Mouse (Mus musculus): ENCODE measurements at regions not wholly inside any gene's neighbourhood (a gene's known extent, or its start where the extent isn't known, plus 50 kb on each side); places are given as distances from the start of the nearest gene placed in this dataset.

DNA sequence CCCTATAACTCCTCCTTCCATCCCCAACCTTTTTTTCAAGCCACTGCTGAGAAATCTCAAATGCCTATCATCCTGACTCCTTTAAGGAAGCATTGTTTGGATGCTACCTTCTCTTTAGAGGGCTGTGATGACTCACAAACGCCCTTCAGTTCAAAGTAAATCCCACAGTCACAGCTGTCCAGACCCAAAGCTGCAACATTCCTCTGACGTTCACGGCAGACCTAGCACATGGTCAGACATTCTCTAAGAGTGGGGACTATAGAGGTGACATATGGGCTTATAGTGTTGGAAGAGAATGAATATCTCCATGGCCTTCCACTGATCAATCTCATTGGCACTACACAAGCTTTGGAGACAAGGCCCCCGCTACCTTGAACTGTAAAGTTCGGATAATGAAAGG is 139.5 kb upstream of the Tent5a start:
- H3K4me3 ChIP-seq, result no peak overlapping the region
- DNase-seq (ENCODE audit: low spot score), result no peak
- 86% methylated on average over 5 of the region's 5 CpGs for WGBS
- no peaks in the 10 kb centered on the region for H3K27me3 ChIP-seq (ENCODE audit: low read depth, poor library complexity, severe bottlenecking)
- no peaks in the 10 kb centered on the region for H3K36me3 ChIP-seq
- H3K27ac ChIP-seq (replicated peaks), result no peak overlapping the region
- H3K9me3 ChIP-seq (replicated peaks), result no peaks in the 10 kb centered on the region
- H3K4me1 ChIP-seq, result no peaks in the 10 kb centered on the region

GRCm38 (mm10) chr9:85459062-85459805 is 132.1 kb upstream of the Tent5a start:
- Histone ChIP-seq H3K9me3 (replicated peaks) (no peaks in the 10 kb centered on the region), H3K27me3 (ENCODE audit: low read depth, poor library complexity, severe bottlenecking) (no peaks in the 10 kb centered on the region), H3K36me3 (no peaks in the 10 kb centered on the region), H3K4me3 (no peak overlapping the region), H3K4me1 (no peaks in the 10 kb centered on the region), H3K27ac (replicated peaks) (no peak overlapping the region)
- DNase-seq (ENCODE audit: low spot score), result no peak
- whole genome bisulfite sequencing, result 90% methylated on average over 3 of the region's 3 CpGs

GRCm38 (mm10) chr9:85458356-85458755 is 131.2 kb upstream of the Tent5a start:
- WGBS, result 80% methylated on average over 2 of the region's 2 CpGs
- DNase-seq (ENCODE audit: low spot score), result no peak
- H3K36me3 ChIP-seq, result no peaks in the 10 kb centered on the region
- no peaks in the 10 kb centered on the region for H3K4me1 ChIP-seq
- no peaks in the 10 kb centered on the region for H3K27me3 ChIP-seq (ENCODE audit: low read depth, poor library complexity, severe bottlenecking)
- H3K27ac ChIP-seq (replicated peaks), result no peak overlapping the region
- no peaks in the 10 kb centered on the region for H3K9me3 ChIP-seq (replicated peaks)
- no peak overlapping the region for H3K4me3 ChIP-seq

DNA sequence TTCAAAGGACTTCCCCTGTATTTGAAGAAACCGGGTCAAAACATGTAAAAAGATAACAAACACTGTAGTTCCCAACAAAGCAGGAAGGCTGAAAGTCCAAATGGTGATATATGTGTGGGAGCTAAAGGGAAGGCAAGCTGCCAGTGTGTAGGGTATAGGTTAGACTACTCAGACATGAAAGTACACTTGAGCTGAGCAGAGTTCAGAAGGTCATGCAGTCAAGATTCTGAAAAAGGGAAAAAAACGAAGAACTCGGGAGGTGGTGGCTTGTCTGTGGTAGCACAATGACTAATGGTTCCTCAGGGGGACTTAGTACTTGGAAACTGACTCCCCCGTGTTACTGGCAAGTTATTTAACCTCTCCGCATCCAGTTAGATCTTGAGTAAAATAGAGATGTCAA is 130.3 kb upstream of the Tent5a start:
- 72% methylated on average over 5 of the region's 5 CpGs for WGBS

DNA sequence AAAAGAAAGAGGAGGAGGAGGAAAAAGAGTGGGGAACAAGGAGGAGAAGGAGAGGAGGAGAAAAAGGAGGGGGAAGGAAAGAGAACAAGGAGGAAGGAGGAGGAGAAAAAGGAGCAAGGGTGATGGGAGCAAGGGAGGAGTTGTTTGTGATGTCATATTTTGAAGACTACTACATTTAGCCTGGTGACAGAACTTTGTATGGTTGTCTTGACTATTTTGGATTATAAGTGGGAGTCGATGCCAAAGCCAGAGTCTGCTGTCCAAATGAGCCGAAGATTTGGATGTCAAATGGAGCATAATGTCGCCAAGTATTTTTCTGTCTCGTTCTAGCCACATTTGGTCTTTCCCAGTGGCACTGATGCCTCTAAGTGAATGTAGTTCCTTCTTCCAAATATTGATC is 128.2 kb upstream of the Tent5a start:
- Histone ChIP-seq H3K9me3 (replicated peaks) (no peaks in the 10 kb centered on the region), H3K4me1 (no peaks in the 10 kb centered on the region), H3K36me3 (no peaks in the 10 kb centered on the region), H3K27me3 (ENCODE audit: low read depth, poor library complexity, severe bottlenecking) (no peaks in the 10 kb centered on the region), H3K4me3 (no peak overlapping the region), H3K27ac (replicated peaks) (no peak overlapping the region)
- WGBS, result 92% methylated on average over 4 of the region's 4 CpGs
- no peak for DNase-seq (ENCODE audit: low spot score)

More for the DNA sequence above, 130.3 kb upstream of the Tent5a start:
- DNase-seq (ENCODE audit: low spot score), result no peak
- H3K27ac ChIP-seq (replicated peaks), result no peak overlapping the region
- no peaks in the 10 kb centered on the region for H3K36me3 ChIP-seq
- H3K27me3 ChIP-seq (ENCODE audit: low read depth, poor library complexity, severe bottlenecking), result no peaks in the 10 kb centered on the region
- H3K4me1 ChIP-seq, result no peaks in the 10 kb centered on the region
- H3K4me3 ChIP-seq, result no peak overlapping the region
- H3K9me3 ChIP-seq (replicated peaks), result no peaks in the 10 kb centered on the region

DNA sequence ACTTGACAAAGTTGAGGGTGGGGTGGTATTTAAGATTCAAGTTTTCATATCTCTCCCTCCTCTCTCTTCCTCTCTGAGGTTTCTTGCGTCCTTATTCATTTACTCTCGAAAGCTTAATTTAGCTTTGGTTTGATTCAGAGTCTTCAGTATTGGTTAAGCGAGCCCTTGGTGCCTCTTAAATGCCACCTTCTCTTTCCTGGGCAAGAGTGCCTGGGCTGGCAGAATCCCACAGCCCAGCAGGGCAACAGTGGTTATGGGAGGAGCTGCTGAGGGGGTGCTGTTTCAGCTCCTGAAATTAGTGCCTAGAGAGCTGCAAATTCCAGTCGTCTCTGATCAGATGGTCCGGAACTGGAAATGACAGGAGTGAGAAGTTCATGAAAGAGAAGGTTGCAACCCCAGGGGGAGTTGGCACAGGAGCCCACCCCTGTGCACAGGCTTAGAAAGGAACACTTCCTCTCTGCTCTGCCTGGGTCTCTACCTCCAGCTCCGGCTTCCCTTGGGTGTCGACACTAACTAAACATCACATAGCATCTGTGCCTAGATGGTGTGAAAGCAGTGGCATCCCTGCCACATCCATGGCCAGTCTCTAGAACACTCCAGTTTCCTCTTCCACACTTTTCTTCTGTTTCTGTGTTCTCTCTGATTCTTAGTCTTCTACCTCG is 125.2 kb upstream of the Tent5a start:
- Histone ChIP-seq H3K27me3 (ENCODE audit: low read depth, poor library complexity, severe bottlenecking) (no peaks in the 10 kb centered on the region), H3K36me3 (no peaks in the 10 kb centered on the region), H3K4me1 (no peaks in the 10 kb centered on the region), H3K27ac (replicated peaks) (no peak overlapping the region), H3K9me3 (replicated peaks) (no peaks in the 10 kb centered on the region), H3K4me3 (no peak overlapping the region)
- WGBS, result 89% methylated on average over 8 of the region's 8 CpGs
- no peak for DNase-seq (ENCODE audit: low spot score)

GRCm38 (mm10) chr9:85451349-85451748 is 124.2 kb upstream of the Tent5a start:
- Histone ChIP-seq H3K36me3 (no peaks in the 10 kb centered on the region), H3K27ac (replicated peaks) (no peak overlapping the region), H3K9me3 (replicated peaks) (no peaks in the 10 kb centered on the region), H3K4me1 (no peaks in the 10 kb centered on the region), H3K4me3 (no peak overlapping the region), H3K27me3 (ENCODE audit: low read depth, poor library complexity, severe bottlenecking) (no peaks in the 10 kb centered on the region)
- DNase-seq (ENCODE audit: low spot score), result no peak
- WGBS, result 92% methylated on average over 5 of the region's 5 CpGs

DNA sequence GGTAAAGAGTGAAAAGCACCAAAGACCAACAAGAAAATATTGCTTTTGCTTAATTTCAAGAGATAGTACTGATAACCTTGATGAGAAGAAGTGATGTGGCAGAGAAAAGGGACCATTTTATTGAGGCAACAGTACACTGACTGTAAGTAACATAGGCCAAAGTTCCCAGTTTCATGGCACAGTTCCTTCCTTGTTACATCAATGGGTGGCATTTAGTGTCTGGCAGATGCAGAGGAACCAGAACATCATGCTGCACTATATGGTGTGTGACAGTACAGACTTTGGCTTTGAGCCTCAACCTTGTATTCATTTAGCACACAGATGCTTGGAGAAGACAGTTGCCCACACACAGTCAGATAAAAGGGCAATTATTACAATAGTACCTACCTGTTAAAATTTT is 123.7 kb upstream of the Tent5a start:
- no peak for DNase-seq (ENCODE audit: low spot score)
- Histone ChIP-seq H3K9me3 (replicated peaks) (no peaks in the 10 kb centered on the region), H3K27ac (replicated peaks) (no peak overlapping the region), H3K4me3 (no peak overlapping the region), H3K4me1 (no peaks in the 10 kb centered on the region), H3K36me3 (no peaks in the 10 kb centered on the region), H3K27me3 (ENCODE audit: low read depth, poor library complexity, severe bottlenecking) (no peaks in the 10 kb centered on the region)

- H3K27me3 ChIP-seq (ENCODE audit: low read depth, poor library complexity, severe bottlenecking), result no peaks in the 10 kb centered on the region
- H3K4me3 ChIP-seq, result no peak overlapping the region
- DNase-seq (ENCODE audit: low spot score), result no peak
- no peaks in the 10 kb centered on the region for H3K9me3 ChIP-seq (replicated peaks)
- 90% methylated on average over 2 of the region's 2 CpGs for WGBS
- no peaks in the 10 kb centered on the region for H3K36me3 ChIP-seq
- H3K27ac ChIP-seq (replicated peaks), result no peak overlapping the region
- H3K4me1 ChIP-seq, result no peaks in the 10 kb centered on the region
Measured at GRCm38 (mm10) chr9:85449493-85449892, 122.3 kb upstream of the Tent5a start.

- Histone ChIP-seq H3K27ac (replicated peaks) (no peak overlapping the region), H3K9me3 (replicated peaks) (no peaks in the 10 kb centered on the region), H3K27me3 (ENCODE audit: low read depth, poor library complexity, severe bottlenecking) (no peaks in the 10 kb centered on the region), H3K4me3 (no peak overlapping the region), H3K4me1 (no peaks in the 10 kb centered on the region), H3K36me3 (no peaks in the 10 kb centered on the region)
- DNase-seq (ENCODE audit: low spot score), result no peak
- 85% methylated on average over 4 of the region's 4 CpGs for WGBS
Measured at GRCm38 (mm10) chr9:85442761-85443505, 115.8 kb upstream of the Tent5a start.

DNA sequence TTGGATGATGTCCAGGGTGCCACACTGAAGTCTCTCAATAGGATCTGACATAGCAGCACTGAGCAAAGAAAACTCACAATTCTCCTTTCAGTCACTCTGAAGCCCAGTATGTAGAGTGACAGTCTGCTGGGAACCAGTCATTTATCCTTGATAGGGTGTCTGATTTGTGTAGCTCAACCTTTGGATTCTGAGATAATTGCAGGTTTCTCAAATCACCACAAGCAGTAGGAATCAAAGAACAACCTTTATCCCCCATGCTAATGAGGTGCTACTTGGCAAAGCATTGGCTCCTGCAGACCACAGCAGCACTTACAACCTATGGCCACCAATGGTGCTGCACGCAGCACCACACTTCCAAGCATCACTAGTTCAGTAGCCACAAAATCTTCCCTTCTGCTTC is 112.5 kb upstream of the Tent5a start:
- WGBS, result 31% methylated on average over 1 of the region's 1 CpGs
- H3K27me3 ChIP-seq (ENCODE audit: low read depth, poor library complexity, severe bottlenecking), result no peaks in the 10 kb centered on the region

DNA sequence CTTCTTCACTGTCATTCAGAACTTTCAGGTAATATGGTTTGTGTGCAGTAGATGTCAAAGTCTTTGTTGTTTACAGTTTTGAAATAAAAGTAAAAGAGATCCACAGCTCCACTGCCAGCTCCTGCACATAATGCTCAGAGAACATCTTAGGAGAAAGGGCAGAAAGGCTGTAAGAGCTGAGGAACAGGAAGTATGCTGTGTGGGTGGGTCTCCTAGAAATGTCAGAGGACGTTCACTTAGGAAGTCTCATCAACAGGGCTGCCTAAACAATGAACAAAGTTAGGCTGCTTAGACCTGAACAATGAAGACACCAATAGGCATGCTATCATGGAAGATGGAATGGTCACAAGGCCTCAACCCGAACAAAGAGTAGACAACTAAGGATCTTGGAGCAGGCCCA is 105.1 kb upstream of the Tent5a start:
- H3K9me3 ChIP-seq (replicated peaks), result no peaks in the 10 kb centered on the region
- WGBS, result 83% methylated on average over 2 of the region's 2 CpGs
- H3K4me1 ChIP-seq, result no peaks in the 10 kb centered on the region
- no peaks in the 10 kb centered on the region for H3K27me3 ChIP-seq (ENCODE audit: low read depth, poor library complexity, severe bottlenecking)
- no peak for DNase-seq (ENCODE audit: low spot score)
- H3K36me3 ChIP-seq, result no peaks in the 10 kb centered on the region
- H3K4me3 ChIP-seq, result no peak overlapping the region
- no peak overlapping the region for H3K27ac ChIP-seq (replicated peaks)

More for the DNA sequence above, 112.5 kb upstream of the Tent5a start:
- H3K36me3 ChIP-seq, result no peaks in the 10 kb centered on the region
- no peaks in the 10 kb centered on the region for H3K4me1 ChIP-seq
- H3K4me3 ChIP-seq, result no peak overlapping the region
- no peak for DNase-seq (ENCODE audit: low spot score)
- H3K9me3 ChIP-seq (replicated peaks), result no peaks in the 10 kb centered on the region
- H3K27ac ChIP-seq (replicated peaks), result no peak overlapping the region

GRCm38 (mm10) chr9:85426809-85427208 is 99.7 kb upstream of the Tent5a start:
- no peak overlapping the region for H3K4me3 ChIP-seq
- WGBS, result 89% methylated on average over 4 of the region's 4 CpGs
- no peaks in the 10 kb centered on the region for H3K4me1 ChIP-seq
- no peaks in the 10 kb centered on the region for H3K36me3 ChIP-seq
- no peaks in the 10 kb centered on the region for H3K9me3 ChIP-seq (replicated peaks)
- no peak overlapping the region for H3K27ac ChIP-seq (replicated peaks)
- DNase-seq (ENCODE audit: low spot score), result no peak
- no peaks in the 10 kb centered on the region for H3K27me3 ChIP-seq (ENCODE audit: low read depth, poor library complexity, severe bottlenecking)

Data from midbrain, embryonic 10.5 days (tissue).